Mouse (Mus musculus) liver, embryonic 12.5 days (tissue): ENCODE measurements around the gene Tox4. TPM values are rescaled to one million over a fixed set of nuclear protein-coding genes. Genes with fewer than 3 reads are reported as not detected.

Experiments
- ATAC-seq: fragments of 200-750 bp; cut with Nextera tagmentation; 2 replicates; pipeline ENCODE4 v1.8.0; 2017; ENCODE audit warnings: moderate number of reproducible peaks, mild to moderate bottlenecking, moderate library complexity
- H3K27ac ChIP-seq: fragments of 300-500 bp; sonication (generic); 2 replicates; pipeline ENCODE4 v1.5.1; 2016; ENCODE audit warnings: mild to moderate bottlenecking
- H3K27me3 ChIP-seq: fragments of 300-500 bp; sonication (generic); replicated peaks from 2 replicates; pipeline ENCODE4 v1.6.1; 2016; ENCODE audit warnings: mild to moderate bottlenecking, moderate library complexity
- H3K36me3 ChIP-seq: fragments of 300-500 bp; sonication (generic); 2 replicates; pipeline ENCODE4 v1.6.1; 2016; ENCODE audit warnings: mild to moderate bottlenecking, moderate library complexity
- H3K4me1 ChIP-seq: fragments of 300-500 bp; sonication (generic); 2 replicates; pipeline ENCODE4 v1.6.1; 2016
- H3K4me2 ChIP-seq: fragments of 300-500 bp; sonication (generic); 2 replicates; pipeline ENCODE4 v1.6.1; 2016; ENCODE audit warnings: mild to moderate bottlenecking, moderate library complexity
- H3K4me3 ChIP-seq: fragments of 300-500 bp; sonication (generic); 2 replicates; pipeline ENCODE4 v1.5.1; 2016; ENCODE audit warnings: mild to moderate bottlenecking, moderate library complexity
- H3K9ac ChIP-seq: fragments of 300-500 bp; sonication (generic); 2 replicates; pipeline ENCODE4 v1.6.1; 2016; ENCODE audit warnings: mild to moderate bottlenecking, moderate library complexity
- H3K9me3 ChIP-seq: fragments of 300-500 bp; sonication (generic); replicated peaks from 2 replicates; pipeline ENCODE4 v1.6.1; 2016; ENCODE audit warnings: mild to moderate bottlenecking, moderate library complexity
- WGBS: fragments of 180-500 bp; shearing (Covaris S2); methylation state at CpG from one replicate; pipeline ENCODE4 v1.1.7; 2016; ENCODE audit not compliant: insufficient replicate concordance; 5-methylcytosine and 5-hydroxymethylcytosine counted together
- polyA plus RNA-seq: library from polyadenylated mRNA; unstranded; fragments of >200 nt; fragmentation: Nextera tagmentation; extraction: Ambion mirVana; gene quantifications from 2 replicates; pipeline ENCODE4 v1.2.1, GENCODE M21; 2016

Tox4 gene
- polyA plus RNA-seq: 26.5 and 26.7 TPM in 2 replicates

DNA sequence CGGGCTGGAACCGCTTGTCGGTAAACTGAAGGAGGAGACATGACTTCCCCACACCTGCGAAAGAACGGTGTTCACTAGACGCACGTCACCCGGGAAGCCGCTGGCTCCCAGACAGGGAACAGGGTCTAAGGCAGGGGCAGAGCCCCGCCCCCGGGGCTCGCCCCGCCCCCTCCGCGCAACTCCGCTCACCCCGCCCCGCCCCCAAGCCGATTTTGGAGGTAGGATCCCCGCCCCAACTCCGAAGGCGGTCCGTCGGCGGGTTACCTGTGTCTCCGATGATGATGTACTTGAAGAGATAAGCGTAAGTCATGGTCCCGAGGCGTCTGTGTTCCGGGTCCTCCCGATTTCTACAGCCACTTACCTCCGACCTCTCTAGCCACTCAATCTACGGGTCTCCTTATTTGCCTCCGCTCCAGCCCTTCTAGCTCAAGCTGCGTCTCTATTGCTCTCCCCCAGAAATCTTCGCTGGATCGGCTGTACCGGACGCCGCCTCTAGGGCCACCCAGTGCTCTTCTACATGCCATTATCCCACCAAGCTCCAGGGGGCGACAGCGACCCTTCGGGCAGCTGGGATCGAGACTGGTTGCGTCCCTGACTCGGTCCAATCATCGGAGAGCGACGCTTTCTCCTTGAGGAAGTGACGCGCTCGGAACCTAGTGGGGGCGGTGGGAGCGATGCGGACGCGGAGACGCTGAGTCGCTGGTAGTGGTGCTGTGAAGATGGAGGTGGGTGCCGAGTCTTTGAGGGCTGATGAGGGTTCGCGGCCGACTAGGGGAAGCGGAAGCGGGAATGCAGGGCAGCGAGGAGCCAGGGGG is at the start of gene Tox4, which contains the start of gene Rab2b:
Gene Tox4, plus strand, starts transcription at position 215 of the 815 bp plus-strand sequence.
Gene Rab2b, minus strand, starts transcription at position 614 of the 815 bp plus-strand sequence.
- peak; percentile 98 for ATAC-seq
- H3K27me3 ChIP-seq: no peaks in the 10 kb centered on the region

DNA sequence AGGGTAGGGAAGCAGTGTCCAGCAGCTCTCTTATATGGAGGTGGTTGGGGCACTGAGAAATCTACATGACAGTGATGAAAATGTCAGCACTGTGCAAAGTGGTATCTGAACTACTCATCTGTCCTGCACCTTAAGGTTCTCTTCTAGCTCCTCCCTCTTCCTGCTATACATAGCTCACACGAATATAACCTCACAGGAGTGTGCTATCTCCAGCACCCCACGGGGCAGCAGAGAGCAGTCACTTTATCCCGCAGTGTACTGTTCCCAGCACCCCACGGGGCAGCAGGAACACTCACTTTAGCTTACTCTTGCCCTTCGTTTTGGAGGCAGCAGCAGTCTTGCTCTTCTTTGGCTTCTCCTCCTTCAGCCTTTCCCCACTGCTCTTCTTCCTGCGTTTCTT is 46.7 kb upstream of the Tox4 start:
- WGBS: 74% methylated on average over 6 of the region's 6 CpGs
- ATAC-seq: 0 out of 2 replicates have a peak, but pooled peaks have one; percentile 44
- H3K9me3 ChIP-seq: no peaks in the 10 kb centered on the region

More for the DNA sequence above, at the start of gene Tox4, which contains the start of gene Rab2b:
- WGBS: 2% methylated on average over 66 of the region's 66 CpGs
- Histone ChIP-seq H3K27ac (peak within 1 kb of the TSS; percentile 92), H3K9ac (peak within 1 kb of the TSS; percentile 97), H3K4me1 (peaks cover 31% of the 10 kb centered on the region), H3K4me3 (peak within 1 kb of the TSS; percentile 87), H3K4me2 (peak within 1 kb of the TSS; percentile 81), H3K9me3 (no peaks in the 10 kb centered on the region), H3K36me3 (peaks cover 17% of the 10 kb centered on the region; the same call in 1 of the 2 replicates)

DNA sequence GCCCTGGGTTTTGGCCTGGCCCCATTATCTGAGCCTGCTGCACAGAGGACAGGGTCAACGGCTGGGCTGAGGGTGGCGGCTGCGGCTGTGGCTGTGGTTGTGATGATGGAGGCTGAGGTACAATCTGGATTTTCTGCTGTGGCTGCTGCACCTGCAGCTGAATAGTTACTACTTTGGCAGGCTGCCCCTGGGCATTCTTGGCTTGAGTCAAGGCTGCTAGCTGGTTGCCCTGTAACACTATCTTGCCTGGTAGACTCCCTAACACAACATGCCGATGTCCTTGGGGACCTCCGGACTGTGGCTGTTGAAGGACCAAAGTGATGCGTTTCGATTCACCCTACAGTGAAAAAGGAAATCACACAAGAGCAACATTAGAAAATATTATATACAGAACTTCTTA is 43.8 kb upstream of the Tox4 start:
- no peak overlapping the region for H3K4me2 ChIP-seq
- H3K27me3 ChIP-seq: no peaks in the 10 kb centered on the region
- H3K4me3 ChIP-seq: no peak overlapping the region
- no peaks in the 10 kb centered on the region for H3K9me3 ChIP-seq
- no peak overlapping the region for H3K27ac ChIP-seq
- no peak for ATAC-seq
- WGBS: 87% methylated on average over 7 of the region's 7 CpGs
- peaks cover 82% of the 10 kb centered on the region for H3K36me3 ChIP-seq
- no peak overlapping the region for H3K9ac ChIP-seq
- peaks cover 11% of the 10 kb centered on the region for H3K4me1 ChIP-seq

More for the DNA sequence above, 46.7 kb upstream of the Tox4 start:
- Histone ChIP-seq H3K4me3 (no peak overlapping the region), H3K9ac (no peak overlapping the region), H3K4me1 (peaks cover 9% of the 10 kb centered on the region), H3K36me3 (peaks cover 100% of the 10 kb centered on the region), H3K27ac (no peak overlapping the region), H3K4me2 (no peak overlapping the region), H3K27me3 (no peaks in the 10 kb centered on the region)

DNA sequence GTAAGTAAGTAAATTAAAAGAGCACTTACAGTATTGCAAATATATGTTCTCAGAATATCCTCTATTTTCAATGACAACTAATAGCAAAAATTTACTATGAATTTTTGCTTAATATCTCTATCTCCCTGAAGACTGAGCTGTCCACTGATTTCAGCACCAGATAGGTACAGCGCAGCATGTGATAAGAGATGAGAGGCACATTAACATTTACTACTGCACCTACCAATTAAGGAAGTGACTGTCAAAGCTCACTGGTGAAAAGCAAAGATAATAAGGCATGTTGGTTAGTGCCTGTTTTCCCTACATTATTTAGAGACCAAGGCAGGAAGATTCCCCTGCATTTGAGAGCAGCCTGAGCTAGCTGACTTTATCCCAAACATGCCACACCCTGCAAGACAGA is 42.7 kb upstream of the Tox4 start:
- WGBS: 84% methylated on average over 1 of the region's 1 CpGs
- H3K4me3 ChIP-seq: no peak overlapping the region
- peaks cover 80% of the 10 kb centered on the region for H3K36me3 ChIP-seq
- H3K4me1 ChIP-seq: peaks cover 21% of the 10 kb centered on the region
- H3K27ac ChIP-seq: no peak overlapping the region; the same call in 1 of the 2 replicates
- no peaks in the 10 kb centered on the region for H3K9me3 ChIP-seq
- no peak overlapping the region for H3K4me2 ChIP-seq
- ATAC-seq: no peak
- no peaks in the 10 kb centered on the region for H3K27me3 ChIP-seq
- no peak overlapping the region for H3K9ac ChIP-seq

DNA sequence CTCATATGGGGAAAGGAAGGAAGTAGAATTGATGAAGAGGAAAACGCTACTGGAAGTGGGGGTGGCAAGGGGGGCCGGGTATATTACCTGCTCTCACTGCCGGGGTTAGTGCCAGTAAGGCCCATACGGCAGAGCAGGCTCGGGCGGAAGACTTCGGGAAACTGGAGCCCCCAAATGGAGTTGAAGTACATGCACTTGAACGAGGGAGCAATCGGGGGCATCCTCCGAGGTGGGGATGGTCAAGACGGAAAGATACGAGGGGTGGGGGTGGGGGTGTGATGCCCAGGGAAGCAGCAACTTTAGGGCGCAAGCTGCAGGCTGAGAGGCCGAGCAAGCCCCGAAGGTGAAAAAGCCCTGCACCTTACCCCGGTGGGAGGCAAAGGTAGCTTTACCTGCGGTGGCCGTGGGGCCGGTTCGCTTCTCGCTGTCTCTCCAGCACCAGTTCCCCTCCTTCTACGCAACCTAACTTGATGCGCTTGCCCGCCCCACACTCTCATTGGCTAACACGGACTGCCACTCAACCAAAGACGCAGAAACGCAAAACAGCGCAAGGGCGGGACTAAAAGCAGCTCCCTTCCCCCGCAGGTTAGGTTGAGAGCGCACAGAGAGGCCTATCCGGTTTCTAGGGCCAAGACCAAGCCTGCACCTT is 34.8 kb upstream of the Tox4 start:
- Histone ChIP-seq H3K4me1 (peaks cover 79% of the 10 kb centered on the region), H3K27ac (peak overlapping the region; percentile 78), H3K9me3 (no peaks in the 10 kb centered on the region), H3K36me3 (peaks cover 16% of the 10 kb centered on the region), H3K4me3 (peak overlapping the region; percentile 89), H3K4me2 (peak overlapping the region; percentile 86), H3K27me3 (no peaks in the 10 kb centered on the region), H3K9ac (peak overlapping the region; percentile 84)
- ATAC-seq: peak; percentile 98
- 3% methylated on average over 32 of the region's 32 CpGs for WGBS

DNA sequence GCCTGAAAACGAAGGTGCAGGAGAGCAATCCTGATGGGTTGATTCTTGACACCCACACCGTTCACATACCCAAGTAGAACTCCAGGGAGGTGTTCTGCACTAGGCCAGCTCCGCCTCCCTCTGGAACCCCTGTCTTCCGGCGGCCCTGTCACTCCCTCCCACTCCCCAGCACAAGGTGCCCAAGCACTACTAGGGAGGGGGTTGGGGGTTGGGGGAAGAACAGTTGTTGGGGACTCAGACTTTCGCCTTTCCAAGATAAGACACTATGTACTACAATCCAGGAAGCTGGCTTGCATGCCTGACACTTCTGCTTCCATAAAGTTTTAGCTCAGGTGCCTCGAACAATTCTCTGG is 34.3 kb upstream of the Tox4 start:
- Histone ChIP-seq H3K4me3 (peak overlapping the region; percentile 89), H3K4me1 (peaks cover 80% of the 10 kb centered on the region), H3K27me3 (no peaks in the 10 kb centered on the region), H3K9me3 (no peaks in the 10 kb centered on the region), H3K27ac (peak overlapping the region; percentile 78), H3K36me3 (peaks cover 11% of the 10 kb centered on the region), H3K4me2 (peak overlapping the region; percentile 86), H3K9ac (peak overlapping the region; percentile 84)
- ATAC-seq: peak; percentile 62; the same call in 1 of the 2 replicates
- WGBS: 7% methylated on average over 7 of the region's 7 CpGs

DNA sequence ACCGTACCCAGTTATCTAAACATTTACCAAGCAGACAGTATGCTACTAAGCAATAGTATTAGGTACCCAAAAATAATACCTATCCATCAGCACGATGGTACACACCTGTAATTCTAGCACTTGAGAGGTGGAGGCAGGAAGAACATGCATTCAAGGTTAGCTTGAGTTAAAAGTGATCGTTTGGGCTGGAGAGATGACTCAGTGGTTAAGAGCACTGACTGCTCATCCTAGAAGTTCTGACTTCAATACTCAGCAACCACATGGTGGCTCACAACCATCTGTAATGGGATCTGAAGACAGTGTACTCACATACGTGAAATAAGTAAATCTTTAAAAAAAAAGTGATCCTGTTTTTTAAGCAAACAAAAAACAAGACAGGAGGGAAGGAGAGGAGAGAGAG is 32.8 kb upstream of the Tox4 start:
- 64% methylated on average over 4 of the region's 4 CpGs for WGBS
- Histone ChIP-seq H3K9ac (no peak overlapping the region), H3K4me1 (peaks cover 69% of the 10 kb centered on the region), H3K27ac (no peak overlapping the region), H3K36me3 (peaks cover 4% of the 10 kb centered on the region), H3K4me3 (no peak overlapping the region), H3K9me3 (no peaks in the 10 kb centered on the region), H3K4me2 (no peak overlapping the region), H3K27me3 (no peaks in the 10 kb centered on the region)
- no peak for ATAC-seq

DNA sequence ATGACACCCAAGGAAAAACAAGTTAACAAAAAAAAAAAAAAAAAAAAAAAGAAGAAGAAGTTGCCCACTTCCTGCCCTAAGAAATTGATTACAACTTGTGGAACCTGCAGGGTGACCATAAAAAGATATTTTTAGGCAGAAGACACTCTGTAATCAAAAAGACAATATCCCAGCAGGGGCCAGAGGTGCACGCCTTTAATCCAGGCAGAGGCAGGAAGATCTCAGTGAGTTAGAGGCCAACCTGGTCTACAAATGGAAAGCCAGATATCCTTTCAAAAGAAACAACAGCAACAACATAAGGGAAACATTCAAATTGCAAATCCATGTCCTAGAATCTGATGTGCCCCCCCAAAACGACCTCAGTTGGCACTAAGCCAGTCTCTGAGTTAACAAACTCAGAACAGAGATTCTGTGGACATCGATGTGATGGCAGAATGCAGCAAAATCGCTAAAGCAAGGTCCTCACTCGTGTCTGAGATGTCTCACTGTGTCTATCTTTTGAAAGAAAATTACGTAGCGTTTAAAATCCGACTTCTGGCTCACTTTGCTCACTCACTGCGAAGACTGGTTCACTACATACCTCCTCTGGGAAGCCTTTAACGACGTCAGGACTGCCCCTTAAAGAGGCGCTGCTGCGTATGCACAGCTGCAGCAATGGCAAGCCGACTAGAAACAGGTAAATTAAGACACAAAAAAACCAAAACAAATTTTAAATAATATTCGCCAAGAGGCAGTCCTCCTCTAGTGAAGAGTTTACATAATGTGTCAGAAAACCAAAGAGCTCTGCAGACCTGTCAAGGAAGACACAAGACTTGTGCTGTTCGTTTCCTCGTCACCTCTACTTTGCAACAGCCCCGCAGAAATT is 22.4 kb upstream of the Tox4 start:
- Histone ChIP-seq H3K36me3 (peaks cover 4% of the 10 kb centered on the region; the same call in 1 of the 2 replicates), H3K4me1 (peaks cover 47% of the 10 kb centered on the region), H3K4me3 (peak overlapping the region; percentile 90), H3K27me3 (no peaks in the 10 kb centered on the region), H3K4me2 (peak overlapping the region; percentile 89), H3K27ac (peak overlapping the region; percentile 93), H3K9me3 (no peaks in the 10 kb centered on the region), H3K9ac (peak overlapping the region; percentile 87)
- 4% methylated on average over 18 of the region's 18 CpGs for WGBS
- no peak for ATAC-seq

DNA sequence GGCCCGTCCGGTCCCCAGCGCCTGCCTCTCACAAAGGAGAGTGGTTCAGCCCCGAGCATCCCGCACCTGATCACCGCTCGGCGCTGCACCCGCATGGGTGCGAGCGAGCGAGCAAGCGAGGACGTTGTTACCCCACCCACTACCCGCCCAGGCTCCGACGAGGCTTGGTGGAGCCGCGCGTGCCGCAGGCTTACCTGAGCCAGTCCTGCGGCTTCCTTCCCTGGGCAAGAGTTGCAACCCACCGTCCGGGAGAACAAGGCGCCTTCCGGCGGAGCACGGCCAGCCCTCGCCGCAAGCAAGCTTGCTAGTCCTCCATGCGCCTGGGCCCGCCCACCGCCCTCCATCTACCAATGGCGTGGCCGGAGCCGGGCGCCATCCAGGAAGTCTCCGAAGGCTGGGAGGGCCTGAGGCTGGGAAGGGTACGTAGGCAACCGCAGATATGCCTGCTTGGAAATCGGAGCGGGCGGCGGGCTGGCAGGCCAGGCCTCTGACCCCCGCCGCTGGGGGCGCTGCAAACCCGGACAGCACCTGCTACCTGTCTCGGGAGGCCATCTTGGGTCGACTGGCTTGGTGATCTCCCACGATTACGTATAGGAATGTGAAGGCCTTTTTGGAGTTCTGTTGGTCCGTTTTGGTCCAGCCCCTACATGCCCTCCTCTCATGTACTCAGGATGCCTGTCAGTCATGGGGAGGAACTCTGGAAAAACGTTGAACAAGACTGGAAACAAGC is 21.3 kb upstream of the Tox4 start, which contains the start of gene Chd8:
Gene Chd8, minus strand, starts transcription at position 297 of the 730 bp plus-strand sequence.
- Histone ChIP-seq H3K9me3 (no peaks in the 10 kb centered on the region), H3K27ac (peak within 1 kb of the TSS; percentile 93), H3K4me3 (peak within 1 kb of the TSS; percentile 90), H3K4me2 (peak within 1 kb of the TSS; percentile 89), H3K9ac (peak within 1 kb of the TSS; percentile 87), H3K4me1 (peaks cover 36% of the 10 kb centered on the region), H3K27me3 (no peaks in the 10 kb centered on the region), H3K36me3 (no peaks in the 10 kb centered on the region)
- peak; percentile 100 for ATAC-seq
- WGBS: under 1% methylated on average over 54 of the region's 54 CpGs

DNA sequence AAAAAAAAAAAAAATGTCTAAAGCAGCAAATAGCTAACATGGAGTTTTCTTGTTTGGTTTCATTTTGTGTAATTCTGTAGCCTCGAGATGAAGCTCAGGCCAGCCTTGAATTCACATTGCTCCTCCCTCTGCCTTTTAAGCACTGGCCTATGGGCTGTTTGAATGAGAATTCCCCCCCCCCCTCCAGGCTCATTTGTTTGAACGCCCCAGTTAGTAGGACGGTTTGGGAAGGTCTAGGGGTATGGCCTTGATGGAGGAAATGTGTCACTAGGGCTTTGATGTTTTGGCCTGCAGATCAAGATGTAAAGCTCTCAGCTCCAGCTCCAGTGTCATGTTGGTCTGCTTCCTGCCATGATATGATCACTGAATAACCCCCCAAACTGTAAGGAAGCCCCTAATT is 6.2 kb upstream of the Tox4 start:
- no peak overlapping the region for H3K4me3 ChIP-seq
- no peaks in the 10 kb centered on the region for H3K27me3 ChIP-seq
- no peaks in the 10 kb centered on the region for H3K9me3 ChIP-seq
- H3K27ac ChIP-seq: no peak overlapping the region
- H3K4me1 ChIP-seq: peaks cover under 1% of the 10 kb centered on the region; the same call in 1 of the 2 replicates
- WGBS: 55% methylated on average over 3 of the region's 3 CpGs
- no peak for ATAC-seq
- H3K9ac ChIP-seq: no peak overlapping the region
- H3K4me2 ChIP-seq: no peak overlapping the region
- peaks cover 14% of the 10 kb centered on the region; the same call in 1 of the 2 replicates for H3K36me3 ChIP-seq

DNA sequence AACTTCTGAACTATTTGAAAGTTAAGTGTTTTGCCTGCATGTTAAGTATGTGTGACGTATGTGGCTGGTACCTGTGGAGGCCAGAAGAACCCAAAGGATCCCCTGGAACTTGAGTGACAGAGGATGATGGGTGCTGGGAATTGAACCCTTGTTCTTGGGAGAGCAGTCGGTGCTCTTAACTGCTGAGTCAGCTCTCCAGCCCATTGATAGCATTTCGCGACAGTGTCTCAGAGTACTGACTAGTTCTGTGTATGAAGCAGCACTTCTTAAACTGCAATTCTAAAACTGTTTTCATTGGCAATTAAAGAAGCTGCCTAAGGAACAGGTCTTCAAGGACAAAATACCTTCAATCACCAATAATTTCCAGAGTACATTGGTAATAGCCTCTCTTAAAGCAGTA is 1.7 kb upstream of the Tox4 start:
- no peak overlapping the region for H3K27ac ChIP-seq
- peaks cover 21% of the 10 kb centered on the region for H3K4me1 ChIP-seq
- H3K27me3 ChIP-seq: no peaks in the 10 kb centered on the region
- H3K9ac ChIP-seq: no peak overlapping the region
- H3K9me3 ChIP-seq: no peaks in the 10 kb centered on the region
- no peak overlapping the region for H3K4me3 ChIP-seq
- 67% methylated on average over 4 of the region's 4 CpGs for WGBS
- no peak overlapping the region for H3K4me2 ChIP-seq
- peaks cover 13% of the 10 kb centered on the region; the same call in 1 of the 2 replicates for H3K36me3 ChIP-seq
- ATAC-seq: no peak
